Mouse (Mus musculus) thymus, adult 2 months (tissue): ENCODE measurements around the gene Efna1.

Source experiments
- CTCF ChIP-seq: fragments of 200-500 bp; IDR thresholded peaks from 2 replicates; pipeline ENCODE4 v1.5.1; 2012; ENCODE audit warnings: mild to moderate bottlenecking, control low read depth, low read length, moderate library complexity, borderline replicate concordance; ENCODE audit not compliant: control insufficient read depth, poor library complexity, insufficient read depth; ENCODE audit errors: extremely low read depth
- POLR2A ChIP-seq: fragments of 200-500 bp; IDR thresholded peaks from 2 replicates; pipeline ENCODE4 v1.6.1; 2012; ENCODE audit warnings: mild to moderate bottlenecking, low read length, control low read depth, moderate library complexity; ENCODE audit not compliant: control insufficient read depth, poor library complexity, insufficient read depth; ENCODE audit errors: extremely low read depth

DNA sequence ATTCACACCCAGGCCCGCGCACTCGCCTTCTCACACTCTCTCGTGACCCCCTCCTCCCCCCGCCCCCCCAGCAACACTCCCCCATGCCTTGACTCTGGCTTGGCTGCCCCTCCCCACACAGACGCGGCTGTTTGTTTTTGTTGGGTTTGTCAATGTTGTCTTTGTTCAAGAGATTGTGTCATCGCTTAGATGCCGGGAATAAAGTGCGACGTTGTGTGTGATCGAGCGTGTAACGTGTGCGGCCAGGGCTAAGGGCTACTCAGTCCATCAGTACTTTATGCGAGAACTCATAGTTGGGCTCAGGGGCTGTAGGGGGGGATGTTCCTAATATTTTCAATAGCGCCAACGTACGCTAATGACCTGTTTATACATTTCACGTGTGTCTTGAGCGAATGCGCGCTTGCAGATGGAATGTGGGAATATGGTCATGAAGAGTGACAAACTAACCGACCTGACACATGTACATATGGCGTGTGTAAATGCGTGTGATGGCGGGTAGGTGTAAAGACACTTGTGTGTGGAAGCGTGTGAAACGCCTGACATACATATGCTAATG, 814 bp downstream of the Efna1 start:
- TF ChIP-seq POLR2A (no peak), CTCF (no peak)
